Mouse (Mus musculus): Measurements from ENCODE around the gene Gphb5. TPM values are rescaled to one million over a fixed set of nuclear protein-coding genes. Genes with fewer than 3 reads are reported as not detected.

The Gphb5 gene
- total RNA-seq, 2 experiments from 2014 or later = not detected

DNA sequence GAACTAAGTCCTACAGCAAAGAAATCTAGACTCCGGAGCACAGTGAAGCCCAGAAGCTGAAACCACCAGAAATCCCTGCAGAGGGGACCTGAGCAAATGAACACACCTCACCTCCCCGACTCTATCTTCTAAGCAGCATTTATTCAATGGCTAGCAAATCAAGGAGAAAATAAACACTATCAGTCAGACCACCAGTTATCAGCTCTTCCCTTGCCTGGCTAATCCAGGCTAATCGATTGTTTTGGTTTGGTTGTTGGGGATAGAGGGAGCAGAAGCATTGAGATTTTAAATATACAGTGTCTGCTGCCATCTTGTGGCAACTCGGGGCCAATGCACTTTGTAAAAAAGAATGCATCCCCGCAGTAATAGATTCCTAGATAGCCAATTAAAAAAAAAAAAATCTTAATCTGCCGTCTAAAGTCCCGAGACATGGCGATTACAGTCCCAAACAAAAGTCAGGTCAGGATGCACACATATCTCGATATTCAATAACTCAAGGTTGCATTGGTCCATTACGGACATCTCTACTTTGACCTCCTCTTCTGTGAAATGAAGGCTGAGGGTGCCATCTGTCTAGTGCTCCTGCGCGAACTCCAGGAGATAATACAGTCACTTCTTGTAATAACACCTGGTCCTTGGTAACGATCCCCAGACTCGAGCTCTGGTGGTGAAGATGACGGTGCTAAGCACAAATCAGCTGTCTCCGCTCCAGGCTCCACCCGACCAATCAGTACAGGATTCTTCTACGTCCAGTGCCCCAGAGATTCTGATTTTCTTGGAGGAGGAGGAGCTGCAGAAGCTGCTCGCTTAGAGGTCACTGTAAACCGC, 27.1 kb downstream of the Gphb5 start:
- DNase-seq = peak; percentile 47

DNA sequence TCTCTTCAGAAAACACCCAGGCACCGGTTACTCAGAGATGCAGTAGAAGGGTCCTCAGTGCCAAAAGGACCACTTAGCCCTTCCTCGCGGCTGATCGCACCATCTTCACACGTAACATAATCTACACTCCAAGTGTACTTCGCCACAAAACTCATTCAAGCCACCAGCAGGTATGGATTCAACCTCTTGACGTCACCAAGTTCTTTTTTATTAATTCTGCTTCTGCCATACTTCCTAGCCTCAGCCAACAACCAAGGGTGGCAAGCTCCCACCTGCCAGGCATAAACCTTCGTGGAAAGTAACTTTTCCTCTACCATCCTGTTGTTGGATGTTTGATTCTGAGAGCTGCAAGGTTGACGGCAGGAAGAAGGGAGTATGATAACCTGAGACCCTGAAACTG, 28.1 kb downstream of the Gphb5 start:
- no peak for DNase-seq

DNA sequence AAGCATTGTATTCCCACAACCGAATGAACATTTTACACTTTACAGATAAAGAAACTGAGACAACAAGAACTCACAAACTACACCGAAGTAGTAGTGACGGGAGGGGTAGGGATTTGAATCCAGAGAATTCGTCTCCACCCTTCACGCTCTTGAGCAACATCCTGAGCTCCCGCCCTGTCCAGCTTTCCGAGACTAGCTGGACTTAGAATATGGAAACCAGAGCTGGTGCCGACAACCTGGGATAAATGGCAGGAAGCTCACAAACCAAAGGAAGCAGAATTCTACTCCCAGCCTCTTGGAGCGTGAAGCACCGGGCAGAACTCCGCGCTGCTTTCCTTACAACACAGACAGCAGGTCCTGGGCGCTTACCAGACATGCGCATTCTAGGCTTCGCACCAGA, 28.7 kb downstream of the Gphb5 start:
- no peak for DNase-seq

DNA sequence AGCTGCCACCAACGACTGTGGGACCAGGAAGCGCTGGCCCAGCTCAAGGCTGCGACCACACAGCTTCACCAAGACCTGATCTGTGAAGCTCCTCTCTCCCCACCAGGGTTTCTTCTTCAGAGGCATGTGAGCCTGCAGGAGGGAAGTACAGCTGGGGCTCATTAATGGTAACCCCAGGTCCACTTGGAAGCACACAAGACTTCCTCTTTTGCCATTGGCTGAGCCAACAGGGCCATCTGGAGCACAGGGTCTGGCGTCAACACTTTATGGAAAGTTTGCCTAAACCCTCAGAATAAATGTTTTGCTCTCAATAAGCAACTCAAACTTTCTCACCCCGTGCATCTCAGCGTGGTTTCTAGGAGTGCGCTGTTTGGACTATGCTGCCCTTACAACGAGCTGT, 29.4 kb downstream of the Gphb5 start:
- peak; percentile 14 for DNase-seq

DNA sequence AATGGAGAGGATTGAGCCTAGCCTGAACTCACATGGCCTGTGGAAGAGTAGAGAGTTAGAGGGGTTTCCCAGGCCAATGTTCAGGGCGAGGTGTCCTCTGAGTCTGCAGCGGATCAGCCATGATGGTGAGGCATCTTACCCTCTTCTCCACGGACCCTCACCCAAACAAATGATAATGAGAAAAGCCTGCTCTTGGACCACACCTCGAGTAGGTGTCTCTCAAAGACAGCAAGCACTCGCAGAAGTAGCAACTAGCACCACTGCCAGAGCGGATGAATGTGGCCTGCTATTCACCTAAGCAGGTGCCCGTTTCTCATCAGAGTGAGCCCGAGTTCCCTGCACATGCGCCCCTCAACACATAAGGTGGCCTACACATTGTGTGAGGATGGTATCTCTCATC, 29.9 kb downstream of the Gphb5 start:
- no peak for DNase-seq

DNA sequence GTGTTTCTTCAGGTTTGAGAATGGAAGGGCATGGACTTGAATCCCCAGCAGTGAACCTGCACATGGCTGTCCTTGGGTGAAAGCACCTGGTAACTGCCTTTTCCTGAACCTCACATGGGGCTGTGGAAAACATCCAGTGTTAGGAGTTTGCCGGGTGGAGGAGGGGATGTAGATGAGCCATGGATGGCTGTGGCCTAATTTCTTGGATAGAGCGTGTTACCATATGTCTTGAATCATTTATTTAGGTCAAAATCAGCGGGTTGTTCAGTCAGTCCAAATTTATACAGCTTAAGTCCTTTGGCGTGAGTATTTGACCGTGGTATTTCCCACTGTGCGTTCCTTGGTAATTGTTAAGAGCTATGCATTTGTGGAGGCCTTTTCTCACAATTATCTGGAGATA, 40.5 kb downstream of the Gphb5 start:
- DNase-seq = no peak

DNA sequence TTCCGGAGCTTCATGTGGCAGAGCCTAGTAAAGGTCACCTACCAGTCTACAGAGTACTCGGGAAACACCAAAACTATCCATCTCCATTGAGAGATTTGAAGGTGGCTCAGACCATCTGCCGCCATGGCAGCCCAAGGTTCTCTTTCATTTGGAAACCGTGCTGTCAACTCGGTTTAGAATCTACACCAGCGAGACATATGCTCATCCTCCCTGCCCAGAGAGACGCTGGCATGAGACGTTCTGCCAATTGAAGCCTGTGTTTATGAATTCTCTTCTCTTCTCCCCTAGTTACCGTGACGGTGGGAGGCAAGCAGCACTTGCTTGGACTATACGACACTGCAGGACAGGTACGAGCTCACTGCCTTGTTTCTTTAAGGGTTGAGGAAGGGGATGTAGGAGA, 41.5 kb downstream of the Gphb5 start:
- no peak for DNase-seq

DNA sequence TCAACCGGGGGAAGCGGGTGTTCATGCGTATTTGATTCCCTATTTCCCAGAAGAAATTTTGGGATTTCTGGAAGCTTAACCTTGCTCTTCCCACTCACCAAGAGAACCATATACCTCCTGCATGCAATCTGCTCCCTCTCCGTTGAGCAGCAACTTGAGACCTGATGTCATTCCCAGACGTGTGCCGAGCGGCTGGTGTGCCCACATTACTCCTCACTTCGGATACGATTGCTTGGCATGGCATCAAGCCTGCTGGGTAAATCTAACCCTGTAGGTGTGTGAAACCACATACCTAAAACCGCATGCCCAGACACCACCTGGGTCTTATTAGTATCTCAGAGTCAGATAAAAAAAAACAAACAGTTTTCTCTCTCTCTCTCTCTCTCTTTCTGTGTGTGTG, 42.1 kb downstream of the Gphb5 start:
- DNase-seq = no peak

DNA sequence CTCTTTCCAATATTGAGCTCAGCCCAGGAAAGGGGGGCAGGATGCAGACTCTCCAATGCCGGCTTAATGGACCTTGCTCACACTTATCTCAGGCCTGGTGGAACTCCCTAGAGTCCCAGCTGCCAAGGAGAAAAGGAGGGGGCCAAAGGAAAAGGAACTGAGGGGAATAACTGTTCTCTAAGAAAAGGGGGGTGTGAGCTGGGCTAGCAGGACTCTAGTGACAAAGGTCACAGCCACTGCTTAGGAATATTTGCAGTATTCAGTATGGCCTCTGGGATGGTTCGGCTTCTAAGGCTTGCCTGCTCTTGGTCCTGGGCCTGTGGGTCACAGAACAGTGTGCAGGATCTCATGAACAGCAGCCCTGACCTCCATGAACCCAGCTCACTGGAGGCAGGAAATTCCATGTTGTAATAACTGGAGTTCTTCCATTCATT, 47.1 kb downstream of the Gphb5 start:
- DNase-seq = peak; percentile 37

DNA sequence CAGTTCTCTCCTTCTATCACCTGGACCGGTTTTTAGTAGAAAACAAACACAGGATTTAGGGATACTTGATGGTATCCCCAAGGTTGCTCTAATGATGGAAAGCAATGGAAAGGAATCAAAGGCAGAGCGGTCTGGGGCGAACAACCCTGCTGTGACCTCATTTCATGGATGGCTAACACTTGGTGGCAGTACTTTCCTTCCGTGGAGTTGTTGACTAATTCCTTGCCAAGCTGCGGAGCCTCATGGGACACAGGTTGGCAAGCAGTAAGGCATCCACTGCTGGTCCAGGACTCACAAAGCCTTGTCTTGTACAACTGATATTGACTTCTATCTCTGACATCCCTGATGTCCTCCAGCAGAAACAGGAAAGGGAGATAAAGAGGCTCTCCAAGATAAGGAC, 48.1 kb downstream of the Gphb5 start:
- DNase-seq = peak; percentile 30

DNA sequence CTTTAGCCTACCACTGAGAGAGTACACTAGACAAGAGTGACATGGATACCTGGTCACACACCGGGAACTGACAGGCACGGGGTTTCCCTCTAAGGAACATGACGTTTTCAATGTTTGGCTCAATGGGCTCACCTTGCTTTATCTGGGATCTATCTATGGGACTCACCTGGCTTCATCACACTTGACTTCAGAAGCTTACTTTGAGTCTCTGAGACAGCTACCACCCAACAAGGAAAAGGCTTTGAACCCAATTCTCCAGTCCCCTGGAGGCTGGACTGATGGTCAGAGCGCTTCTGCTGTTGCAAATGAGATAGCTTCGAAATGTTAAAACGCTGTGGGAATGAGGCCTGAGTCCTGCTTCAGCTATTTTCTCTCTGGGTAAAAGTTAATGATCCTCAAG, 49.2 kb downstream of the Gphb5 start:
- DNase-seq = no peak

DNA sequence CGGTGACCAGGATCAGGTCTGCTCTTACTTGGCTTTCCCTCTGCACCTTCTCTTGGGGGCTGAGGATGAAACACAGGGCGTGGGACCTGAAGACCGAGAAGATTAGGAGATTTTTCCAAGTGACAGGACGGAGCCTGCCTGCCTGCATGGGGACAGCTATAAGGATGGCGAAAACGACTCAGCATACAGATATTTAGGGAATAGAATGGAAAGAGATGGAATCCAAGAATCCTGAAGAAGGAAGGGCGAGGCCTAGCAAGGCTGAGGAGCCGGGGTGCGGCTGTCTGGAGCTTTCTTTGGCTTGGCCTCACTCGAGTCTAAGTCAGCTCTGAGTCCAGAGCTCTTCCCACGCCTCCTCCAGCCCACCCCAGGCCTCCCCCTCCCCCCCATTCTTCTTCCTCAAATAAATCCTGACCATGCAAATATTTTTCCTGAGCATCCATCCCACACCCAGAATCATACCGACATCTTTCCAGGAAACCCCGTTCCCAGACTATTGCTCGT, 50.9 kb downstream of the Gphb5 start:
- no peak for DNase-seq

DNA sequence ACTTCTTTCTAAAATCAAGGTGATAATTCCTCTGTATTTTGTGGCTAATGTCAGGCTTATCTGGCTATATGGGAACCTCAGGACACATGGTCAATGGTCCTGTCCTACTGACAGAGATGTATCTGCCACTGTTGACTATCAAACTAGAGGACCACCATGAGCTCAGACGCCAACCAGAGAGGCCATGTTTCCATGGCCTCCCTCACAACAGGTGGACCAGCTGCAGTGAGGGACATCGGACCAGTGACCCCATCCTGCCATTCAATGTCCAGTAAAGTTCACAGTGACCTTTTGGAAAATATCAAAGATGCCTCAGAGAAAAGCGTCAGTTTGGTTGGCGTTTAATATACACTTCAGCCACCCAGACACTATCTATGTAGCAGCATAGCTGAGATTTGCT, 52.2 kb downstream of the Gphb5 start:
- no peak for DNase-seq

DNA sequence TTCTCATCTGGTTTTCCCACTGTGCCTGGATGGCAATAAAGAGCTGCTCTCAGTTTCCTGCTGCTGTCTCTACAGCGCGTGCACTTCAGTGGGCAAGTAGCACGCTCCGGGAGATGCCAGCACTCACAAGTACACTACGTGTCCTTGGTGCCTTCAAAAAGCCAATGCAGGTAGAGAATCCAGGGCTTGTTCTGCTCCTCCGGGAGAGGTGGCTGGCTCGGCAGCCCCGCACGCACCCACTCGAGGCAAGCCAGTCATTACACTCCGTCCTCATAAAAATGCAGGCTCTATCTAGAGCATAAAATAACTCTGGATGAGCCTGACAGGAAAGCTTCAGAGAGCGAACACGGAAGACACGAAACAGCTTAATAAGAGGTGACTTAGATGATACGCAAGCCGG, 54.1 kb downstream of the Gphb5 start:
- DNase-seq = no peak

Other genes with a start within 250 kb of the Gphb5 start
- gene Kcnh5, start 239.4 kb downstream of the Gphb5 start, total RNA-seq (2021) = not detected
- 10 to 100 TPM; 42.7 to 43.7 TPM for gene Rhoj, start 108.5 kb downstream of the Gphb5 start, total RNA-seq (2021)
- gene Ppp2r5e, start 179.5 kb upstream of the Gphb5 start, total RNA-seq (2021) = 10 to 100 TPM; 35.1 to 39.1 TPM

Data from heart, postnatal 4 days (tissue).